Mouse (Mus musculus) gastrocnemius, postnatal 10 days (tissue): ENCODE measurements around the gene Wdr45b. TPM values are rescaled to one million over a fixed set of nuclear protein-coding genes. Genes with fewer than 3 reads are reported as not detected.
"Not testable (repeated sequence)": the region's sequence is repeated elsewhere in the genome, so short reads cannot be mapped to it uniquely, and the experiment has no call there.

Experiments used
- DNase-seq: peaks from one replicate; pipeline ENCODE4 v3.0.0; 2021; ENCODE audit warnings: mixed read lengths
- microRNA-seq, 2 experiments: library from miRNA; unstranded; fragments of <30 nt; microRNA quantifications; one replicate each; pipeline ENCODE4 v1.2.0; 2021
- total RNA-seq, 2 experiments: library from RNA; stranded (reverse); gene quantifications; 2 replicates each; pipeline ENCODE4 v1.2.3; 2021

Wdr45b gene
- total RNA-seq, 2 experiments from 2014 or later, result 40.7 to 45.4 TPM

- no peak for DNase-seq
These were observed 25.6 kb downstream of the Wdr45b start for GRCm38 (mm10) chr11:121328619-121329018.

DNA sequence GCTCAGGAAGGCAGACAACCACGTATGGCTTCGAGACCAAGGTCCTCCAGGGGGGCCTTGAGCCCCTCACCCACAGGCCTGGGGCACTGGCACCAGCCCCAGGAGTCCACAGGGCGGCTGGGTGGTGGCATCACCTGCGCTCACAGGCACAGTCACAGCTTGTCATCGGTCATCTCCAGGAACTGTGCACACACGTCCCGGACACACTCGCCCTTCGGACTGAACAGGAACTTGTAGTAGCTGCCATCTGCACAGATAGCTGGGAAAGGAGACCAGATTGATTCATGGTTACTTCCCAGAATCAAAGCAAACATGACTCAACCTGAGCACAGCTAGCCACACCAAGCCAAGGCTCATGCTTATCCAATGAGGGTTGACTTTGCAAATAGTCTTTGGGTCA is 26.0 kb downstream of the Wdr45b start:
- DNase-seq, result no peak

DNA sequence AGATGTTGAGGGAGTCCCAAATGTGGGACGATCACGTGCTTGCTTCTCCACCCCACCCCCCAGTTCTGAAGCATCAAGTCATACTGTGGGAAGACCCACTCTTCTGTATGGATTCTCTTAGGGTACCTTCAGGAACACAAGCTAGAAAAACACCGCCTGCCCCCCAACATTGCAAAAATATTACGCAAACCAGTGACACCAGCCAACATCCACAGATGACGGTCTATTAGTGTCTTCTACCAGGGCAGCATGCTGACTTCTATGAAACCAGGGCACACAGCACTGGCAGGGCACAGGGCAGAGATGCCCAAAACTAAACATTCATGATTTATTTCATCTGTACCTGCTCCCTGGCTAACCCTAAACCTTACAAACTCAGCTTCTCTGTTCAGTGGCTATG is 27.6 kb downstream of the Wdr45b start:
- no peak for DNase-seq

DNA sequence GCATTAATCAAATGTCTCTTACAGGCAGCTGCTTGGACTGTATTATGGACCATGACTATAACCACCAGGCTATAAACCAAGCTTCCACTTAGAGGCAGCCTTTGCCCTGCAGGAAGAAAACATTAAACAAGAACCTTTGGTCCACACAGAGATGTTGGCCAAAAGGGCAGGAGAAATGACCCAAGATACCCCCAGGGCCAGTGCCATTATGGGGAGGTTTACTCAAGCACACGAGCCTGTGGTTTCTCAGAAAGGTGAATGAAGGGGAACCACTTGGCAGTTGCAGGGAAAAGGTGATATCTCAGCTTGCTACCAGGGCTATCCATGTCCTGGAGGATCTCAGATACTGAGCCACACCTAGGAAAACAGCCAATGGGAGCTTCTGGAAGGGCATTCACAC is 28.2 kb downstream of the Wdr45b start:
- no peak for DNase-seq

GRCm38 (mm10) chr11:121307712-121308111 is 46.5 kb downstream of the Wdr45b start:
- not testable (repeated sequence) for DNase-seq

GRCm38 (mm10) chr11:121306608-121307007 is 47.6 kb downstream of the Wdr45b start:
- DNase-seq, result no peak

DNA sequence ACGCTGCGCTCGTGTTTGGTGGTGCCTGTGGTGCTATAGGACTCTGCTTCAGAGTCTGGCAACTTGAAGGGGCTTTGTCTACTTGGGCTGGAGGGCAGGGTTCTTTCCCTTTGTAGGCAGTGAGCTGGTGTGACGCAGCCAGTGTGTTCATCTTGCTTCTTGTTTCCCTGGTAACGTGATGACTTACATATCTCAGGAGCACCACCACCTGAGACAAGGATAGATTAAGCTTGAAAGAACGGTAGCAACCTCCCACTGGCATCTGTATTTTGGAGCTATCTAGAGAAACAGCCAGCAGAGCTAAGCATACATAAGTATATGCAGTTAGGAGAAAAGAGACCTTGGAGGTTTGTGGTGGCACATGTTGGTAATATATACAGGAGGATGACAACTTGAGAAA is 48.9 kb downstream of the Wdr45b start:
- DNase-seq, result no peak

- DNase-seq, result no peak
These were observed 54.0 kb downstream of the Wdr45b start for GRCm38 (mm10) chr11:121300265-121300664.

DNA sequence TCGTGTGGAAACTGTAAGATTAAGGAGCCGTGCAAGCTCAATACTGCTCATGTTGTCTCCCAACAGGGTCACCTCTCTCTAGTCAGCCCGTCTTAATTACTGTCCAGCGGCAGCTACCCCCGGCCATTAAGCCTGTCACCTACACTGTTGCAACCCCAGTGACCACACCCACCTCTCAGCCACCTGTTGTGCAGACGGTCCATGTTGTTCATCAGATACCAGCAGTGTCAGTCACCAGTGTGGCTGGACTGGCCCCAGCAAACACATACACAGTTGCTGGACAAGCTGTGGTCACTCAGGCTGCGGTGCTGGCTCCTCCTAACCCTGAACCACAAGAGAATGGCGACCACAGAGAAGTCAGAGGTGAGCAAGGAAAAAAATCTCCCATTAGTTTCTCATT is 55.8 kb downstream of the Wdr45b start:
- no peak for DNase-seq

GRCm38 (mm10) chr11:121294771-121295170 is 59.5 kb downstream of the Wdr45b start:
- no peak for DNase-seq

DNA sequence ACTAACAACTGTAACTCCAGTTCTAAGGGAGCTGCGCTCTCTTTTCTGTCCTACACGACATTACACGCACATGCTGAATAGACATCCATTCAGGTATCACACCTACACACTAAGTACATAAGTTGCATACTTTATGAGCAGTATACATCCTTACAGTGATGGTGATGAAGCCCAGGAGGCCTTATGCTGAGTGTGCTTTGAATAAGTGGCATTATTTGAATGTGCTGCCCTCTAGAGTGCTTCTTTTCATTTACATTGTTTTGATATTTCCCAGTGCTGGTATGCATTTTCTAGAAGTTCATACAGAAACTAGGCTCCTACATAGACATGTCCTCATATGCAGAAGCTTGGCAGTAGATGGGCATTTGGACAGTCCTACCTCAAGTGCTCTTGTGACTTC is 64.4 kb downstream of the Wdr45b start:
- no peak for DNase-seq

- DNase-seq, result no peak
These were observed 71.3 kb downstream of the Wdr45b start for GRCm38 (mm10) chr11:121282911-121283310.

DNA sequence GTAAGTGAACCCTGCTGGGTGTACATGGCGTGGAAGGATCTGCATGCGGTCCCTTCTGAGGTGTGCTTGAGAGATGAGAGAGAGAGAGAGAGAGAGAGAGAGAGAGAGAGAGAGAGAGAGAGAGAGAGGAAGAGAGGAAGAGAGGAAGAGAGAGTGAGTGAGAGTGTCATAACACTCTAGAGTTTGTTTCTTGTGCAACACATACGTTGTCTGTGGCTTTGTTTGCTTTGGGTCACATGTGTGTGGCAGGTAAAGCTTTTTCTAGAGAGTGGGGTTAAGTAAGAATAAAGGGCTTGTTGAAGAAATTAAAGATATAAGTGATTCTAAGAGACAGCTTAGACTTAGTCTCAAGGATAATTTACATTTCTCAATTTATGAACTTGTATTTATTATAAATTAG is 76.2 kb downstream of the Wdr45b start:
- DNase-seq, result no peak

GRCm38 (mm10) chr11:121277516-121277915 is 76.7 kb downstream of the Wdr45b start:
- DNase-seq, result no peak

Small RNA genes lying within 50 kb of the gene (microRNA-seq; reads per million reads assigned to microRNA genes)
- gene Mir7236, result 0.25 to 1.3 reads per million in 2 experiments

Other genes starting within 250 kb of the Wdr45b start
- gene Tex19.2, start 235.8 kb downstream of the Wdr45b start, total RNA-seq, result not detected
- under 1 TPM in 1 of 2 experiments, not detected in 1; 0.14 TPM for gene Tex19.1, start 208.3 kb downstream of the Wdr45b start, total RNA-seq
- 1 to 10 TPM; 2.2 to 3.2 TPM for gene Uts2r, start 194.2 kb downstream of the Wdr45b start, total RNA-seq
- 10 to 100 TPM in 1 of 2 experiments, 1 to 10 TPM in 1; 8.6 to 10.3 TPM for gene Hexdc, start 150.0 kb downstream of the Wdr45b start, total RNA-seq
- 10 to 100 TPM; 13.2 to 13.5 TPM for gene Ogfod3, start 149.7 kb downstream of the Wdr45b start, total RNA-seq
- 1 to 10 TPM; 6.3 to 7.2 TPM for gene Cybc1, start 125.1 kb downstream of the Wdr45b start, total RNA-seq
- 10 to 100 TPM; 36.5 to 41.6 TPM for gene Narf, start 117.2 kb downstream of the Wdr45b start, total RNA-seq
- 10 to 100 TPM; 23.4 to 29.1 TPM for gene Foxk2, start 94.5 kb downstream of the Wdr45b start, total RNA-seq
- gene Rab40b, start 33.8 kb upstream of the Wdr45b start, total RNA-seq, result 10 to 100 TPM; 23.8 to 27.4 TPM
- 1 to 10 TPM; 6.1 to 8.1 TPM for gene Fn3krp, start 67.0 kb upstream of the Wdr45b start, total RNA-seq
- gene Fn3k, start 80.5 kb upstream of the Wdr45b start, total RNA-seq, result 1 to 10 TPM; 5.0 to 7.6 TPM
- 10 to 100 TPM; 18.4 to 18.8 TPM for gene Tbcd, start 97.5 kb upstream of the Wdr45b start, total RNA-seq
- not detected for gene Zfp750, start 164.9 kb upstream of the Wdr45b start, total RNA-seq